Mouse (Mus musculus) embryonic facial prominence, embryonic 14.5 days (tissue): ENCODE measurements around the gene Psmd11. TPM values are rescaled to one million over a fixed set of nuclear protein-coding genes. Genes with fewer than 3 reads are reported as not detected.
"Not testable (repeated sequence)": the region's sequence is repeated elsewhere in the genome, so short reads cannot be mapped to it uniquely, and the experiment has no call there.

Experiments used
- ATAC-seq: fragments of 200-750 bp; cut with Nextera tagmentation; 2 replicates; pipeline ENCODE4 v1.8.0; 2017; ENCODE audit warnings: low read depth, moderate number of reproducible peaks, moderate TSS enrichment
- DNase-seq: peaks from one replicate; pipeline ENCODE4 v3.0.0-alpha.2; 2015; ENCODE audit warnings: low spot score
- H3K27ac ChIP-seq: fragments of 300-500 bp; sonication (generic); replicated peaks from 2 replicates; pipeline ENCODE4 v1.5.1; 2014; ENCODE audit warnings: low read depth, mild to moderate bottlenecking, low read length, moderate library complexity
- H3K27me3 ChIP-seq: fragments of 300-500 bp; sonication (generic); replicated peaks from 2 replicates; pipeline ENCODE4 v1.6.1; 2014; ENCODE audit warnings: low read length; ENCODE audit not compliant: control insufficient read depth, insufficient read depth
- H3K36me3 ChIP-seq: fragments of 300-500 bp; sonication (generic); 2 replicates; pipeline ENCODE4 v1.6.1; 2014; ENCODE audit warnings: low read length, mixed read lengths; ENCODE audit not compliant: control insufficient read depth, insufficient read depth
- H3K4me1 ChIP-seq: fragments of 300-500 bp; sonication (generic); 2 replicates; pipeline ENCODE4 v1.6.1; 2014; ENCODE audit warnings: antibody characterized with exemption, low read length; ENCODE audit not compliant: control insufficient read depth, insufficient read depth
- H3K4me2 ChIP-seq: fragments of 300-500 bp; sonication (generic); 2 replicates; pipeline ENCODE4 v1.6.1; 2014; ENCODE audit warnings: low read depth, mild to moderate bottlenecking, low read length, moderate library complexity, mixed read lengths
- H3K4me3 ChIP-seq: fragments of 300-500 bp; sonication (generic); 2 replicates; pipeline ENCODE4 v1.5.1; 2014; ENCODE audit warnings: low read depth, mild to moderate bottlenecking, low read length
- H3K9ac ChIP-seq: fragments of 300-500 bp; sonication (generic); 2 replicates; pipeline ENCODE4 v1.6.1; 2014; ENCODE audit warnings: low read depth, mild to moderate bottlenecking, low read length, moderate library complexity, mixed read lengths
- H3K9me3 ChIP-seq: fragments of 300-500 bp; sonication (generic); 2 replicates; pipeline ENCODE4 v1.6.1; 2016; ENCODE audit warnings: low read length; ENCODE audit not compliant: control insufficient read depth
- WGBS: fragments of 180-500 bp; shearing (Covaris S2); extraction: QIAGEN DNeasy Blood & Tissue Kit; methylation state at CpG from one replicate; pipeline ENCODE4 v1.1.7; 2014; 5-methylcytosine and 5-hydroxymethylcytosine counted together
- polyA plus RNA-seq: library from polyadenylated mRNA; unstranded; fragments of >200 nt; fragmentation: Nextera tagmentation; extraction: Ambion mirVana; gene quantifications from 2 replicates; pipeline ENCODE4 v1.2.1, GENCODE M21; 2014

The Psmd11 gene
- polyA plus RNA-seq, 1 experiment from 2014 or later = 264 TPM

DNA sequence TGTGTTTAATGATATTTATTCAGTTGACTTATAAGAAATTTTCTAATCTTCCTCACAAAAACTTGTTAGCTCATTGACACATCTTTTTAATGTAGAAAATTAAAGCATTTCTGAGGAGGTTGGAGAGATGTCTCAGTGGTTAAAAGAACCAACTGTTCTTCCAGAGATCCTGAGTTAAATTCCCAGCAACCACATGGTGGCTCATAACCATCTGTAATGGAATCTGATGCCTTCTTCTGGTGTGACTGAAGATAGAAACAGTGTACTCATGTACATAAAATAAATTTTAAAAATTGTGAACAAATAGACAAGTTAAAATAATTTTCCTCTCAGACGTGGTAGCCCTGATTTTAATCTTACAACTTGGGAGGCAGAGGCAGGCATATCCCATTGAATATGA lies 38.5 kb upstream of the Psmd11 start:
- Histone ChIP-seq H3K9me3 (no peaks in the 10 kb centered on the region), H3K9ac (no peak overlapping the region), H3K4me3 (no peak overlapping the region), H3K4me2 (no peak overlapping the region), H3K27ac (no peak overlapping the region), H3K27me3 (no peaks in the 10 kb centered on the region), H3K4me1 (peaks cover 20% of the 10 kb centered on the region), H3K36me3 (peaks cover 83% of the 10 kb centered on the region)
- no peak for DNase-seq
- 67% methylated on average over 1 of the region's 1 CpGs for WGBS
- no peak for ATAC-seq

GRCm38 (mm10) chr11:80391407-80392120 lies 36.9 kb upstream of the Psmd11 start:
- H3K27me3 ChIP-seq = no peaks in the 10 kb centered on the region
- no peaks in the 10 kb centered on the region for H3K9me3 ChIP-seq
- no peak for ATAC-seq
- H3K4me3 ChIP-seq = no peak overlapping the region
- H3K36me3 ChIP-seq = peaks cover 83% of the 10 kb centered on the region
- no peak for DNase-seq
- no peak overlapping the region for H3K27ac ChIP-seq
- H3K9ac ChIP-seq = no peak overlapping the region
- WGBS = 92% methylated on average over 2 of the region's 2 CpGs
- no peak overlapping the region for H3K4me2 ChIP-seq
- H3K4me1 ChIP-seq = peaks cover 4% of the 10 kb centered on the region; the same call in 1 of the 2 replicates

DNA sequence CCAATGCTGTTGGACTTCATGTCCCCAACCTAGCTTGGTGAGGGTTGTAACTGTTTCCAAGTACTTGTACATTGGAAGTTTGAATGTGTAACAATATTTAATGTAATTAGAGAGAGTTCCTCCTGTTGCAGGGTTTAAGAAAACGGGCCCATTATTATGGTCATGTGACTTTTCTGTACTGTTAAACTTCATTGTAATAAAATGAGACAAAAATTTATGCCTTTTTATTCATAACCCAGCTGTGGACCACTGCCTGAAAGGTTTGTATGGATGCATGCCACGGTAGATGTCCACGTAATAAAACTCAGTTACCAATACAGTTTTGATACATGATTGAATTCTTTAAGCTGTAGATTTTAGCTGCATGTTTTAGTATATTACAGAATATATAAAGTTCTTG lies 32.5 kb upstream of the Psmd11 start:
- Histone ChIP-seq H3K4me3 (no peak overlapping the region), H3K9ac (no peak overlapping the region), H3K4me1 (no peaks in the 10 kb centered on the region), H3K36me3 (peaks cover 84% of the 10 kb centered on the region), H3K27me3 (no peaks in the 10 kb centered on the region), H3K4me2 (no peak overlapping the region), H3K27ac (no peak overlapping the region), H3K9me3 (no peaks in the 10 kb centered on the region)
- ATAC-seq (no peak), DNase-seq (no peak)
- 94% methylated on average over 3 of the region's 3 CpGs for WGBS

DNA sequence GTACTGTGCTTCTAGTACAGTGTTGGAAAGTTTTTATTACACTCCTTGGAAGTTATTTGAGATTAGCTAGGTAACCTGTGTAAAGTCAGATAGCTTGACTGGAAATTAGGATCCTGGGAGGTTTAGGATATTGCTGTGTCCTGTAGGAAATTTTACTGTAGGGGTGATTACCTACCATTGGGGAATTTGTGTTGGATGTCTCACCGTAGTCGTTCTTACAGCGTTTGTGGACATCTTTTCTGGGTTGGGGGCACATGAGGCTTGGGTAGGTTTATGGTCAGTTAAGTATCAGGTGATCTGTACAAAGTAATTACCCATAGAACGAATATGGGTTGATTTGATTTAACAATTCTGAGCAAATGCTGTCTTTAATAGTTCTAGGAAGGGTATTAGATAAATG lies 31.8 kb upstream of the Psmd11 start:
- Histone ChIP-seq H3K9me3 (no peaks in the 10 kb centered on the region), H3K27ac (no peak overlapping the region), H3K36me3 (peaks cover 83% of the 10 kb centered on the region), H3K9ac (no peak overlapping the region), H3K27me3 (no peaks in the 10 kb centered on the region), H3K4me3 (no peak overlapping the region), H3K4me1 (no peaks in the 10 kb centered on the region), H3K4me2 (no peak overlapping the region)
- ATAC-seq (no peak), DNase-seq (no peak)
- 93% methylated on average over 4 of the region's 4 CpGs for WGBS

GRCm38 (mm10) chr11:80407878-80408277 lies 20.5 kb upstream of the Psmd11 start:
- not testable (repeated sequence) for ATAC-seq, H3K27ac ChIP-seq, H3K9ac ChIP-seq, H3K4me2 ChIP-seq, H3K4me3 ChIP-seq, H3K9me3 ChIP-seq, H3K27me3 ChIP-seq, DNase-seq, H3K4me1 ChIP-seq
- H3K36me3 ChIP-seq = peaks cover 67% of the 10 kb centered on the region
- WGBS = 97% methylated on average over 6 of the region's 6 CpGs

- no peak for ATAC-seq
Observed at GRCm38 (mm10) chr11:80410377-80410776, 18.0 kb upstream of the Psmd11 start.

GRCm38 (mm10) chr11:80417085-80417484 lies 11.3 kb upstream of the Psmd11 start:
- DNase-seq = no peak
- ATAC-seq = no peak
- WGBS = 86% methylated on average over 5 of the region's 5 CpGs
- Histone ChIP-seq H3K4me1 (no peaks in the 10 kb centered on the region), H3K27ac (no peak overlapping the region), H3K4me2 (no peak overlapping the region), H3K27me3 (no peaks in the 10 kb centered on the region), H3K9me3 (peaks cover 6% of the 10 kb centered on the region; the same call in 1 of the 2 replicates), H3K36me3 (peaks cover 19% of the 10 kb centered on the region), H3K4me3 (no peak overlapping the region), H3K9ac (no peak overlapping the region)

More at GRCm38 (mm10) chr11:80410377-80410776, 18.0 kb upstream of the Psmd11 start:
- Histone ChIP-seq H3K36me3 (peaks cover 56% of the 10 kb centered on the region), H3K4me3 (no peak overlapping the region), H3K4me2 (no peak overlapping the region), H3K9ac (no peak overlapping the region), H3K27me3 (no peaks in the 10 kb centered on the region), H3K4me1 (no peaks in the 10 kb centered on the region), H3K9me3 (no peaks in the 10 kb centered on the region), H3K27ac (no peak overlapping the region)
- WGBS = 89% methylated on average over 2 of the region's 2 CpGs
- no peak for DNase-seq

DNA sequence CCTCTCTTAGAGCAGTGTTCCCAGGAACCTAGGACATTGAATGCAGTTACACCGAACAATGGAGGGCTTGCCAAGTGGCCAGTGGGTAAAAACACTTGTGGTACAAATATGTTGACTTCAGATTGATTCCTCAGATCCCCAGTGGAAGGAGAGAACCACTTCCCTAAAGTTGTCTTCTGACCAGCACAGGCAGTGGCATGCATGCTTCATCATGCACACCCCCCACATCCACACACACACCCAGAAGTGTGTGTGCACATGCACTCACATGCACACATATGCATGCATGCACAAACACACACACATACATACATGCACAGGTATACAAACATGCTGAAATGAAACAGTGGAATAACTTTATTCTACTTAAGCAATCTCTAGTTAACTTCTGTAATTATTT lies 8.7 kb upstream of the Psmd11 start:
- 75% methylated on average over 1 of the region's 1 CpGs for WGBS
- H3K4me3 ChIP-seq = no peak overlapping the region
- DNase-seq = no peak

More for the DNA sequence above, 8.7 kb upstream of the Psmd11 start:
- peaks cover 16% of the 10 kb centered on the region for H3K36me3 ChIP-seq
- no peak overlapping the region for H3K4me2 ChIP-seq
- no peaks in the 10 kb centered on the region for H3K4me1 ChIP-seq
- H3K27ac ChIP-seq = no peak overlapping the region
- H3K27me3 ChIP-seq = no peaks in the 10 kb centered on the region
- peaks cover 6% of the 10 kb centered on the region; the same call in 1 of the 2 replicates for H3K9me3 ChIP-seq
- no peak for ATAC-seq
- H3K9ac ChIP-seq = no peak overlapping the region
